Mouse (Mus musculus) C2C12 (cell line): Measurements from ENCODE around the gene Slc25a42.

Experiments used
- CEBPB ChIP-seq: IDR thresholded peaks from one replicate; pipeline ENCODE4 v1.6.1; 2011; ENCODE audit warnings: low read depth, mild to moderate bottlenecking, control low read depth, moderate library complexity
- CTCF ChIP-seq: IDR thresholded peaks from one replicate; pipeline ENCODE4 v1.5.1; 2011; ENCODE audit not compliant: control insufficient read depth, insufficient read depth, insufficient read length
- MAX ChIP-seq: IDR thresholded peaks from one replicate; pipeline ENCODE4 v1.6.1; 2011; ENCODE audit warnings: mild to moderate bottlenecking, control low read depth
- MYOG ChIP-seq: IDR thresholded peaks from one replicate; pipeline ENCODE4 v1.6.1; 2011; ENCODE audit not compliant: control insufficient read depth, insufficient read length; ENCODE audit errors: extremely low read depth

DNA sequence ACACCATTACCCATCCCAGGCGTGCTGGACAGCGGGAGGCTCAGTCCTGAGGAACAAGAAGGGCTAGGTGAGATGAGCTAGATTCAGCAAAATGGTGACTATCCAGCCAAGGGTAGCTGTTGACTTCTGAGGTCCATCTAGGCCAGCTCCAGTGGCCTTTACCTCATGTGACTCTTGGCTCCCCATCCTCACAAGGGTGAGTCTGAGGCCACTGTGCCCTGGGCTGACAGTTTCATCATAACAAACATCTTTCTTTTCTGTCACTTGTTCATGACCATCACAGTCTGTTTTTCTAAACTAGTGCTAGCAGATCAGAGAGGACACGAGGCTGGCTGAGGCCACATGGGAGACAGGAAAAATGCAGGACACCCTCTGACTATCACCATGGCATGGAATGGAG lies 17.9 kb downstream of the Slc25a42 start:
- TF ChIP-seq CTCF, result no peak
- TF ChIP-seq MAX, result no peak
- no peak for TF ChIP-seq CEBPB
- TF ChIP-seq MYOG, result no peak
